In genomic region chr10:61928725-61929651, GRCm38 (mm10) we compare ENCODE assay signal across 8 mouse cellular contexts. TPM values are rescaled to one million over a fixed set of nuclear protein-coding genes. Genes with fewer than 3 reads are reported as not detected.
DNase-seq lines count a peak whose midpoint lies in the region; ATAC-seq and TF ChIP-seq lines count a peak whose summit lies in the region.

No protein-coding gene starts in this region.

- intact Hi-C loops in left cerebral cortex, adult 2 months (cut with DNase I) = no loop called here

- no peak for TF ChIP-seq POLR2A in brain, embryonic 14.5 days (IDR thresholded peaks at IDR 0.05; ENCODE audit: borderline replicate concordance, extremely low read depth, insufficient read depth, insufficient read length, poor library complexity, severe bottlenecking)

- H3K9ac ChIP-seq in heart, embryonic 11.5 days (ENCODE audit: low read depth, low read length) = peak overlapping the region; percentile 17; the same call in 1 of the 2 replicates
- no peak overlapping the region; the same call in 1 of the 2 replicates for H3K9ac ChIP-seq in kidney, embryonic 14.5 days (ENCODE audit: low read depth, low read length)

- WGBS in heart, embryonic 11.5 days (ENCODE audit: insufficient replicate concordance) = 3% methylated on average over 24 of the region's 24 CpGs
- 2% methylated on average over 24 of the region's 24 CpGs for WGBS in kidney, embryonic 14.5 days

- no peaks in the 10 kb centered on the region for H3K36me3 ChIP-seq in heart, embryonic 11.5 days (ENCODE audit: control insufficient read depth, insufficient read depth, low read length)
- H3K36me3 ChIP-seq in kidney, embryonic 14.5 days (ENCODE audit: control insufficient read depth, insufficient read depth, low read length) = no peaks in the 10 kb centered on the region

- H3K4me3 ChIP-seq in heart, embryonic 11.5 days (ENCODE audit: low read depth, low read length) = no peak overlapping the region
- H3K4me3 ChIP-seq in kidney, embryonic 14.5 days (ENCODE audit: low read length) = peak overlapping the region; percentile 1; the same call in 1 of the 2 replicates
- H3K4me3 ChIP-seq in left cerebral cortex, adult 2 months = no peak overlapping the region

- H3K27ac ChIP-seq in heart, embryonic 11.5 days (ENCODE audit: low read depth, low read length) = peak overlapping the region; percentile 72
- H3K27ac ChIP-seq in kidney, embryonic 14.5 days (ENCODE audit: low read depth, low read length) = peak overlapping the region; percentile 94
- no peak overlapping the region for H3K27ac ChIP-seq in left cerebral cortex, adult 2 months

- peak; percentile 13 for DNase-seq in brain, embryonic 14.5 days (ENCODE audit: low read depth)
- peak; percentile 34 for DNase-seq in lung, postnatal 36 days
- DNase-seq in ovary, postnatal 14 days (ENCODE audit: low spot score) = no peak
- no peak for DNase-seq in ovary, postnatal 10 days (ENCODE audit: low spot score)
- no peak for DNase-seq in left cerebral cortex, adult 2 months (ENCODE audit: extremely low spot score in 1 of 2, low spot score in 2 of 2)
- no peak for DNase-seq in cerebellum, adult 11-12 months

- H3K4me1 ChIP-seq in heart, embryonic 11.5 days (ENCODE audit: control insufficient read depth, insufficient read depth, low read length) = peaks cover 29% of the 10 kb centered on the region
- H3K4me1 ChIP-seq in kidney, embryonic 14.5 days (ENCODE audit: control insufficient read depth, insufficient read depth, low read length) = peaks cover 43% of the 10 kb centered on the region

- no peaks in the 10 kb centered on the region for H3K9me3 ChIP-seq in heart, embryonic 11.5 days (replicated peaks; ENCODE audit: control insufficient read depth, low read length)
- no peaks in the 10 kb centered on the region for H3K9me3 ChIP-seq in kidney, embryonic 14.5 days (ENCODE audit: control insufficient read depth, low read length)

- H3K27me3 ChIP-seq in heart, embryonic 11.5 days (ENCODE audit: control insufficient read depth, insufficient read depth, low read length) = no peaks in the 10 kb centered on the region
- no peaks in the 10 kb centered on the region for H3K27me3 ChIP-seq in kidney, embryonic 14.5 days (ENCODE audit: control insufficient read depth, insufficient read depth, low read length)

- H3K4me2 ChIP-seq in heart, embryonic 11.5 days = peak overlapping the region; percentile 52
- H3K4me2 ChIP-seq in kidney, embryonic 14.5 days (replicated peaks; ENCODE audit: low read depth, low read length) = peak overlapping the region; percentile 31

- peak; percentile 78 for ATAC-seq in heart, embryonic 11.5 days (replicated peaks; ENCODE audit: insufficient number of reproducible peaks, low FRiP score, low TSS enrichment)
- peak; percentile 88 for ATAC-seq in kidney, embryonic 14.5 days (ENCODE audit: low FRiP score, low TSS enrichment)

- TF ChIP-seq CTCF in brain, embryonic 14.5 days (IDR thresholded peaks at IDR 0.05; ENCODE audit: borderline replicate concordance, extremely low read depth, insufficient read depth, insufficient read length) = no peak
- no peak for TF ChIP-seq CTCF in left cerebral cortex, adult 2 months (IDR thresholded peaks at IDR 0.05)

RNA-seq across cellular contexts. Expression of gene Col13a1, which starts 49.9 kb away (rescaled TPM):
- polyA plus RNA-seq in brain, embryonic 14.5 days (2012; rRNA removed) = 2.1 and 3.2 TPM in 2 replicates
- 9.4 and 12.9 TPM in 2 replicates for polyA plus RNA-seq in heart, embryonic 11.5 days (2014; fragmentation: Nextera tagmentation; extraction: Ambion mirVana)
- 4.7 and 6.1 TPM in 2 replicates for polyA plus RNA-seq in kidney, embryonic 14.5 days (2014; fragmentation: Nextera tagmentation; extraction: Ambion mirVana)
- total RNA-seq in left cerebral cortex, adult 2 months (2021) = 1 to 10 TPM; 1.4 to 1.5 TPM

Comparison
In these comparisons a context has a peak if more than half of its experiments do, and no peak if none do; other contexts are left out.
1. DNase-seq: peak in brain, embryonic 14.5 days (single experiment) and lung, postnatal 36 days (single experiment); none in ovary, postnatal 14 days (single experiment), ovary, postnatal 10 days (single experiment), left cerebral cortex, adult 2 months (0 of 2) and cerebellum, adult 11-12 months (single experiment).